Mouse (Mus musculus): Measurements from ENCODE around the gene Mocs1. TPM values are rescaled to one million over a fixed set of nuclear protein-coding genes. Genes with fewer than 3 reads are reported as not detected.
"Not testable (repeated sequence)": the region's sequence is repeated elsewhere in the genome, so short reads cannot be mapped to it uniquely, and the experiment has no call there.

The Mocs1 gene
- total RNA-seq, 2 experiments from 2014 or later: 11.4 to 15.2 TPM

- intact Hi-C loops (cut with DNase I): no loop called here
- no peak for DNase-seq
Measured at GRCm38 (mm10) chr17:49431176-49431575, 3.0 kb downstream of the Mocs1 start.

GRCm38 (mm10) chr17:49432071-49432711, 4.0 kb downstream of the Mocs1 start:
- DNase-seq: peak; percentile 37
- intact Hi-C loops (cut with DNase I): no loop called here

GRCm38 (mm10) chr17:49433071-49433470, 4.9 kb downstream of the Mocs1 start:
- DNase-seq: no peak
- intact Hi-C loops (cut with DNase I): no loop called here

- intact Hi-C loops (cut with DNase I): no loop called here
- DNase-seq: no peak
Measured at GRCm38 (mm10) chr17:49434236-49434635, 6.1 kb downstream of the Mocs1 start.

GRCm38 (mm10) chr17:49435081-49435480, 6.9 kb downstream of the Mocs1 start:
- DNase-seq: no peak
- intact Hi-C loops (cut with DNase I): no loop called here

GRCm38 (mm10) chr17:49436631-49437030, 8.5 kb downstream of the Mocs1 start:
- intact Hi-C loops (cut with DNase I): no loop called here
- DNase-seq: no peak

GRCm38 (mm10) chr17:49437306-49437705, 9.1 kb downstream of the Mocs1 start:
- DNase-seq; intact Hi-C loops (cut with DNase I): not testable (repeated sequence)

- DNase-seq: no peak
- intact Hi-C loops (cut with DNase I): no loop called here
Measured at GRCm38 (mm10) chr17:49438822-49439574, 10.8 kb downstream of the Mocs1 start.

GRCm38 (mm10) chr17:49439706-49440105, 11.5 kb downstream of the Mocs1 start:
- intact Hi-C loops (cut with DNase I): no loop called here

GRCm38 (mm10) chr17:49440331-49441130, 12.4 kb downstream of the Mocs1 start:
- intact Hi-C loops (cut with DNase I): no loop called here
- no peak for DNase-seq

More at GRCm38 (mm10) chr17:49439706-49440105, 11.5 kb downstream of the Mocs1 start:
- no peak for DNase-seq

GRCm38 (mm10) chr17:49442841-49443240, 14.7 kb downstream of the Mocs1 start:
- not testable (repeated sequence) for DNase-seq

GRCm38 (mm10) chr17:49448570-49449229, 20.5 kb downstream of the Mocs1 start:
- intact Hi-C loops (cut with DNase I): no loop called here
- DNase-seq: no peak

More at GRCm38 (mm10) chr17:49442841-49443240, 14.7 kb downstream of the Mocs1 start:
- intact Hi-C loops (cut with DNase I): not testable (repeated sequence)

GRCm38 (mm10) chr17:49449230-49449608, 21.1 kb downstream of the Mocs1 start:
- intact Hi-C loops (cut with DNase I): no loop called here

GRCm38 (mm10) chr17:49450922-49451321, 22.8 kb downstream of the Mocs1 start:
- DNase-seq: no peak
- intact Hi-C loops (cut with DNase I): no loop called here

More at GRCm38 (mm10) chr17:49449230-49449608, 21.1 kb downstream of the Mocs1 start:
- no peak for DNase-seq

GRCm38 (mm10) chr17:49456334-49456733, 28.2 kb downstream of the Mocs1 start:
- DNase-seq: no peak
- intact Hi-C loops (cut with DNase I): no loop called here

GRCm38 (mm10) chr17:49457833-49458232, 29.7 kb downstream of the Mocs1 start:
- intact Hi-C loops (cut with DNase I): no loop called here
- DNase-seq: no peak

GRCm38 (mm10) chr17:49458386-49458785, 30.2 kb downstream of the Mocs1 start:
- intact Hi-C loops (cut with DNase I): no loop called here
- no peak for DNase-seq

- intact Hi-C loops (cut with DNase I): loop anchor here (10.0 kb wide), 1 partner anchor 430 kb away; no protein-coding TSS in a partner anchor
- no peak for DNase-seq
Measured at GRCm38 (mm10) chr17:49464884-49465283, 36.7 kb downstream of the Mocs1 start.

GRCm38 (mm10) chr17:49468223-49468622, 40.1 kb downstream of the Mocs1 start:
- DNase-seq: peak; percentile 62
- intact Hi-C loops (cut with DNase I): loop anchor here (10.0 kb wide), 1 partner anchor 427 kb away; no protein-coding TSS in a partner anchor

- intact Hi-C loops (cut with DNase I): no loop called here
- no peak for DNase-seq
Measured at GRCm38 (mm10) chr17:49472626-49473025, 44.5 kb downstream of the Mocs1 start.

- no peak for DNase-seq
- intact Hi-C loops (cut with DNase I): no loop called here
Measured at GRCm38 (mm10) chr17:49474051-49474450, 45.9 kb downstream of the Mocs1 start.
